Mouse (Mus musculus): ENCODE measurements around the gene Slc9a9.
"Not testable (repeated sequence)": the region's sequence is repeated elsewhere in the genome, so short reads cannot be mapped to it uniquely, and the experiment has no call there.

Gene Slc9a9

DNA sequence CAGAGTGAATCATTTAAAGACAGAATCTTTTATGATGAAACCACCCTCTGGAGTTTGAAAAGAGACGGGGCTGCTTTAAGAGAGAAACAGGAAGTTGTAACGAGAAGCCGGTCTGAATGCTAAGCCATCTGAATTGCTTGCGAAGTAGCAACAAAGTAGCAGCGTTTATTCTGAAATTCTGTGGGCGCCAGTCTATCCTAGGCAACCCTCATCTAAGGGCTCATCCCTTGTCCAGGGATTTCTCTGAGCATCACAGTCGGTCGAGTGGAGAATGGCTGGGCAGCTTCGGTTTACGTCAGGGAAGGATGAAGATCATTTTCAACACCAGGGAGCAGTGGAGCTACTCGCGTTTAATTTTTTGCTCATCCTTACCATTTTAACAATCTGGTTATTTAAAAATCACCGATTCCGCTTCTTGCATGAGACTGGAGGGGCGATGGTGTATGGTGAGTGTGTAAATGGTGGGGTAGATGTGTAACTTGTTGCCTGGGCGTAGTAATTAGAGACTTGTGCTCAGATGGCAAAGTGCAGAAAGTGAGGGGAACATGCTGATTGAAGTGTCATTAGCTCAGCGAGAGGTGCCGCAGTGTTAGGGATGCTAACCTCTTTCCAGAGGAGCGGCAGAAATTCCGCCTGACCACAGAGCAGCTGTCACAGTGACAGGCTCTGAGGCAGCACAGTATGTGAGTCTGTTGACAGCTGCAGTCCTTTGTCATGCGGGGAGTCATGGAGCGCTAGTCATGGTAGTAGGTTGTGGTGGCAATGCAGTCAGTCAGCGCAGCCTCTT lies at the start of gene Slc9a9:
Gene Slc9a9 (plus strand): TSS at position 119 of the 787 bp plus-strand sequence.
- DNase-seq, result peak; percentile 69

DNA sequence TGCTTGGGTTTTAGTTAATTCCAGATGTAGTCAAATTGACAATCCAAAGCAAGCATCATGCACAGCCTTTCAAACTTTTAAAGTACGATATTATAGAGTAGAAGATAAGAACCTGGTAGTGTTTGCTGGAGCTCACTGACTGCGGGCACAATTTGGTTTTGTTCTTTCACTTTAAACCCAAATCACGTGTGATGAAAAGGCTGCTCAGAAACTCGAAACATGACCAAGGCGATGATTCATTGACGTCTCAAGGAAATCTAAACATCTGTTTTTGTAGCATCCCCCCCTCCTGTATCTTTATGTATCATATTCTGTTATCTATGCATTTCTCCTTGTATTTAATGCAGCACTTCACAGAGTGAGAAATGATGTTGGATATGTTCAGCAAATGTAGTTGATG lies 49.4 kb upstream of the Slc9a9 start:
- no peak for DNase-seq

DNA sequence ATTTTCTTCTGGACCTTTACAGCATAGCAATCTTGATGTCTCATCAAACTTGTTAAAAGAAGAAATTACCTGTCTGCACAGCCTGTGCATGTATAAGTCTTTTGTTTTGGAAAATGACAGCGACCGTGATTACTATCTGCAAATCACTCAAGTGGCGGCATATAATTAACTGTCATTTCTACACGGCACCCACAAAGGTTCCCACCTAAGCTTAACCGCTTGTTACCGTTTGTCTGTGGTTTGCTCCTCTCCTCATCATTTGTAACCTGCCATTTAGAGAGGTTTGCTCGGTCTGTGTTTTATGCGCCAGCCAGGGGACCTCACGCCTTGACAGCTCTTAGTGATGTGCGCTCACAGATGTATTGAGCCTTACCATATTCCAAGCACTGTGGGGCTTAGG lies 48.9 kb upstream of the Slc9a9 start:
- peak; percentile 48 for DNase-seq

DNA sequence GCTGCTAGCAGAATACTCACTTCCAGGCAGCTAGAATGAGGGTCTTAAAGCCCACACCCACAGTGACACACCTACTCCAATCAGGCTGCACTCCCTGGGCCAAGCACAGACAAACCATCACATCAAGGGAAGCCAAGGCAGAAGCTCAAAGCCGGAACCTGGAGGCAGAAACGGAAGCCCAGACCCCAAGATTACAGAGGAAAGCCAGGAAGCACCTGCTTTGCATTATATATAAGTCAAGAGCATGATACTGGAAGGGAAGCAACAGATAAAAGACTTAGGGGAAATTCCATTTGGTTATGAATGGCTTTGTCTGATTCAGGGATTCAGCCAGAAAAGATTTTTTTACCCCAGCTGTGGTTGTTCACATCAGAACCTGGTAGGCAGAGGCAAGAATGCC lies 47.8 kb upstream of the Slc9a9 start:
- DNase-seq, result peak; percentile 38

DNA sequence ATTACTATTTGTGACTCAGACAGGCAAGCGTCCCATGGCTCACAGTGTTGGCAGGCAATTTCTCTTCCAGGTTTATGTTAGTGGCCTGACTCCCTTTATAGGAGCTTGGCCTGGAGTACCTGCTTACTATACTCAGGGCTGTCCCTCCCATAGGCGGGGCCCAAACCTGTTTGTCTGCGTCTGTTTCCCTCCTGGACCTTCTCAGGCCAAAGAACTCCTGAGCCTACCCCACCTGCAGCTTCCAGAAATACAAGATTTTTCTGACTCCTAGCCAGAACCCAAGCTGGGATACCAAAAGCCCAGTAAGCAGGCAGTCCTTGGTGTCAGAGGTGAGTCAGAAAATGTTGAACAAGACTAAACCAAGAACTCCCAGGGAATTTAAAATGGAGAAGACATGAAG lies 43.0 kb upstream of the Slc9a9 start:
- DNase-seq, result no peak

DNA sequence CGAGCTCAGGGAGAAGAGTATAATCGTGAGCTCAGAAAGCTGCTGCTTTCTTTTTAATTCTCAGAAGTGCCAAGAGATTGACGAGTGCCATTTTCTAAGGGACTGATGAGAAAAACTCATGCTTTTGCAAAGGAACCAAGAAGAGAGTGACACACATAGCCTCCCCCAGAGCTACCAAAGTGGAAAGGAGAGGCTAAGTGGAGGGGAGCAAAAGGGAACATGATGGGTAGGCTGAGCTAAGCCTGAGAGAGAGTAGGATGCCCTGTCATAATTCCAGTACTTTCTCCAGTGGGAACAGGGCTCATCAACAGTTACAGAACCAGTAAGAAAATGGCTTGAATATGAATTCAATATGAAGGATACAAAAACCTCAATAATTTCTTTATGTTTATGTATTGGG lies 40.8 kb upstream of the Slc9a9 start:
- no peak for DNase-seq

DNA sequence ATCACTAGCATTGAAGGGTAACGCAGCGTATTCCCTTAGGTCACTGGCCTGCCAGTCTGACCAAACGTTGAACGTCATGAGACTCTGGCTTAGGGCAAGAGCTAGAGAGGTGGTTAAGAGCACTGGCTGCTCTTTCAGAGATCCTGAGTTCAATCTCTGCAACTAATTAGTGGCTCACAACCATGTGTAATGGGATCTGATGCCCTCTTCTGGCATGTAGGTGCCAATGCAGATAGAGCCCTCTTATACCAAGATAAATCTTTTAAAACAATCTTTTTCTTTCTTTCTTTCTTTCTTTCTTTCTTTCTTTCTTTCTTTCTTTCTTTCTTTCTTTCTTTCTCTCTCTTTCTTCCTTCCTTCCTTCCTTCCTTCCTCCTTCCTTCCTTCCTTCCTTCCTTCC lies 35.4 kb upstream of the Slc9a9 start:
- not testable (repeated sequence) for DNase-seq

DNA sequence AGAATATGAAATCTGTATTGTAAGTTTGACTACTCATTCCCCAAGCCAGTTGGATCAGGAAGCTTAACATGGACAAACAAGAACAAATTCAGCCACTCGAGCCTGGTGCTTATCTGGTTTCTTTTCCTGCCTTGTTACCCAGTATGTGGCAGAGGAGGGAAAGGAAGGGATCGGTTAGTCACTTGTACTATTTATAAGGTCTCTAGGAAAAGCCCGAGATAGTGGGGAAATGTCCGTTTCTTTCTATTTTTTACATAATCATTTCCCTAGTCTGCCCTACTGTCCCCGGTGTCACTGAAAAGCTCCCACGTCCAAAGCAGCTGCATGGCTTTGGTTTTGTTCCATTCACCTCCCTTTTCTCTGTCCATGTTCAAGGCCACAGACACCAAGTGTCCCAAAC lies 24.1 kb upstream of the Slc9a9 start:
- no peak for DNase-seq

DNA sequence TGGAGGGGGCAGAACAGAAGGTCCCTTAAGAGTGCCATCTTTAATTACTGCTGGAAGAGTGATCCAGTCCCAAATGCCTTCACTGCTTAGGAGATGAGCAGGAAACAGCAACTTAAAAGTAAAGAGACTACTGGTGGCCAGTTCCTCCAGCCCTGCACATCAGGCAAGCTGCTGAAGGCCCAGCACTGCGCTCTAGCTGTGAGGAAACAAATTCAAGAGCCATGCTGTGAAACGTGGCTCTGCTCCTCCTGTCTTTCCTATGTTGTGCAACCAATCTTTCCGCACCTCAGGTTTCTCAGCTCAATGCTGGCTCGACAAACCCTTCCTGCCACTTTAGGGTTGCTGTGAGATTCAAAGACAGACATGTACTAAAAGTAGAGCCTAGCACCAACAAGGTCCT lies 22.3 kb upstream of the Slc9a9 start:
- DNase-seq, result no peak

DNA sequence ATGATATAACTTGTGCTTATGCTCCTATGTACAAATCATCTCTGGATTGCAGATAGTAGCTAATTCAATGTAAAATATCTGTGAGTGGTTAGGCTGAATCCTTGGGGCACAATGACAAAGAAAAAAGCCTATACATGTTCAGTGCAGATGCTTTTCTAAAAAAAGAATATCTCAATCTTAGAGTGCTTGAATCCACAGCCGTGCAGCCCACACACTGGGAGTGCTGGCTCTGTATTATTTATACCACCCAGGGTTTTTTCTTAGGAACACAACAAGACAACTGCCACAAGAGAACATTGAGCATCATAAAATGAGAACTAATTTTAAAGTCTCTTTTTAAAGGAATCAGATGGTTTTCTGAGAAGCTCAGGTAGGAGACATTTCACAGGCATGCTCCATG lies 19.7 kb upstream of the Slc9a9 start:
- DNase-seq, result no peak

DNA sequence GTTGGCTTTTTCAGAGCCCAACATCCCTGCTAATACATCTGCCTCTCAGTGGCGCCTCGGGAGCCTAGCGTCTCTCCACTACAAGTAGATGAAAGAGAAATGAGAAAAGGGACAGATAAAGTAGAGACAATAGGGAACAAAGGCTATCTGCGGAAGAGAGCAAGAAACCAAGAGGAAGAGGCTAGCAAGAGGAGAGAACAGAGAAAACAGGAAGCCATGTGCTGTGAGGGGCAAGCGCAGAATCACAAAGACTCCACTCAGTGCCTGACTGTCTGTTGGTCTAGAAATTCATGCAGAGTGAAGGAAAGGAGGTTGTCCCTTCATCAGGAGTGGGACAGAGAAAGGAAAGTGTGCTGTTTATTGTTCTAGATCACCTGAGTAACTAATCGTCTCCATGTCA lies 16.5 kb upstream of the Slc9a9 start:
- no peak for DNase-seq

DNA sequence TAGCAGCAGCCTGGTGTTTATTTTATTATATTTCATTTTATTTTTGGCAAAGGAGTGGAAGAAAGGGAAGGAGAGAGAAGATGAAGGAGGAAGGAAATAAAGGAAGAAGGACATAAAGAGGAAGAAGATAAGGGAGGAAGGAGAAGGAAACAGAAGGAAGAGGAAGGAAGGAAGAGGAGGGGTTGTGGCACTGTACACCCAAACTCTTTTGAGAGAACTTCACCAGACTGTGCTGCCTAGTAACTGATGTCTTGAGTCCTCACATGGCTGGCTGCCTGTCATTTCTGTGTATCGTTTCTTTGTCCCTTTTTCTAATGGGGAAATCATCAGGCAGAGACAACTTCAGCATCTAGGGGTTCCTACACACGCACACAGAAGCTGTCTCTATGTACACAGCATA lies 15.9 kb upstream of the Slc9a9 start:
- DNase-seq, result no peak

DNA sequence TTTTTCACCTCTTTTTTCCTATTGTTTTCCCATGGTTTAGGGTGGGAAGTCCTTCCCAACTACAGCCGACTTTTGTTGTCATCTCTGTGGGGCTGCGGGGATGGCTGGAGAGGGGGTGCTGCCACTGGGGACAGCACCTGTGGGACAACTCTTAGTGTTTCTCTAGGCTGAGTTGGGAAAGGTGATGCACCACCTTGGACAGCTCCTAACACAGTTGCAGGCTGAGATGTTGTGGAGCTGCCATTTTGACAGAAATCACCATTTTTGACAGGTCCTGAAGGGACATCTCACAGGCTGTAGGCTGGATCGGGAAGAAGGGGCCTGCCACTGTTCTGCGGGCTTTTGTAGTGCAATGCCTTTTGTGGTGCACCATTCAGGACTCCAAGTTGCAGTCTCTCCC lies 13.4 kb upstream of the Slc9a9 start:
- DNase-seq, result no peak

DNA sequence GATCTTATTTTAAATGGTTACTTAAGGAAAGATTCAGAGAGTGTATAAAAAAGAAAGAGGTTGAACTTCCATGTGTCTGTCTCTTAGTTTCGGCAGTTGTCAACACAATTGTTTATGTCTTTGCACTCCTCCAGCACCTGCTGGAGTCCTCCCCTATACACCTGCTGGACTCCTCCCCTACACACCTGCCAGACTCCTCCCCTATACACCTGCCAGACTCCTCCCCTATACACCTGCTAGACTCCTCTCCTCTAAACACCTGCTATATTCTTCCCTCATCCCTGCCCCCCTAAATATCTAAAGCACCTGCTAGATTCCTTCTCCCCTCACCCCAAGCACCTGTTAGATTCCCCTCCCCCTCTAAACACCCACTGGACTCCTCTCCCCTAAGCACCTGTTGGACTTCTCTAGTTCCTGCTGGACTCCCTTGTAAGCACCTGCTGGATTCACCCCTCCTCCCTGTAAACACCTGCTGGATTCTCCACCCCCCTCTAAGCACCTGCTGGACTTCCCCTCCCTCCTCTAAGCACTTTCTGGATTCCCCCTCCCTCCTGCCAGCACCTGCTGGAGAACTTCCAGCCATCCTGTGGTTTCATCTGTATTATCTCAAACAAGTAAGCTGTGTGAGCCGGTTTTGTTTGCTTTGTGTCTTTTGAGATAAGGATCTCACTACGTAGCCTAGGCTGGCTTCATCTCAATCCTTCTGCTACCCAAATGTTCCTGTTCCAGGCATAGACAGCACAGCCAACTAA lies 10.1 kb upstream of the Slc9a9 start:
- DNase-seq, result peak; percentile 38

DNA sequence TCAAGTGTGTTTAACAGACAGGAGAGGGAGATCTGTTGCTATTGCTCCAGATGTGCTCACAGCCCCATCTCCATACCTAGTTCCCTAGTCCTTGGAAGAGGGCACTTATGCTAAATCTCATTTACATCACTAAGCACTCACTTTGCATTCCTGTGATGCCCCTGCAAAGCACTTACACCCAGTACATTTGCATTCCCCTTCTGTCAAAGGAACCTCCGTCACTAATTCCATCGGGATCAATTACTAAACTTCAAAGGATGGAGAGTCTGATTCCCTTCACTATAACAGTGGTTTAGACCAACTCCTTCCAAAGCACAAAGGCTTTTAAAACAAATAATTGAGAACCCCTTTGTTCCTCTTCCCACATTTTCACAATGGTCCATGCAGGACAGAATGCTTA lies 7.9 kb upstream of the Slc9a9 start:
- no peak for DNase-seq

DNA sequence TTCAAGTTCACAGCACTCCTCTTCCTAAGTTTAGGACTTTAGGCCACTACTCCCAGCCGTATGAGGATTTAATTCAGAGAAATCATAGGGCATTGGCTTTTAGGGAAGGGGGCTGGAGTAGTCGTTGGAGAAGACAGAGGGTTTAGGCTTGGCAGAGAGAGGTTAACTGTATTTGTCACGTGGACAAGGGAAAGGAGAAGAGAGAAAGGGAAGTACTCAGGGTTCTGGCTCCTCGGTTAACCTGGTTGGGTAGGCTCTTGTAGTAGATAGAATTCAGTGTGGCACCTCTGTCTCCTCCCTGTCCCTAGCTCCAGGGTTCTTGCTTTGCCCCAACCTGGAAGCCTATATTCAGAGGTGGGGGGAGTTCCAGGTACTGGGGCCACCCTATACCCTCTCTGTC lies 4.5 kb upstream of the Slc9a9 start:
- no peak for DNase-seq

DNA sequence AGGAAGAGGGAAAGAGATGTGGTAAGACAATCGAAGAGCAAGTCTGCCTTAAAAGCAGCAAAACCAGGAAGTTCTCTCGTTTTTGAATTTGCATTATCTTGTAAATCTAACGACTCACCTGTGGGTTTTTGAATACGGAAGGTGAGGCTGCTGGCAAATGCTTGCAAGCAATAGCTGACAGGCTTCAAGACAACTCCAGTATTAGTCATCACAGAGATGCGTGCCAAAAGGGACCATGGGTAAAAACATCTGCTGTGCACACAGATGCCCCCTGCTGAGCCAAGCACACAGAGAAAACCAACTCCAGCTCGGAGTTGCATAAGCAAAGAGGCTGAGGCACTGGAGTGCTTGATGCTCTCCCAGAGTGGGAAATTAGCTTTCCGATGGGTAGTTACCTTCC lies 1.1 kb upstream of the Slc9a9 start:
- DNase-seq, result peak; percentile 79

DNA sequence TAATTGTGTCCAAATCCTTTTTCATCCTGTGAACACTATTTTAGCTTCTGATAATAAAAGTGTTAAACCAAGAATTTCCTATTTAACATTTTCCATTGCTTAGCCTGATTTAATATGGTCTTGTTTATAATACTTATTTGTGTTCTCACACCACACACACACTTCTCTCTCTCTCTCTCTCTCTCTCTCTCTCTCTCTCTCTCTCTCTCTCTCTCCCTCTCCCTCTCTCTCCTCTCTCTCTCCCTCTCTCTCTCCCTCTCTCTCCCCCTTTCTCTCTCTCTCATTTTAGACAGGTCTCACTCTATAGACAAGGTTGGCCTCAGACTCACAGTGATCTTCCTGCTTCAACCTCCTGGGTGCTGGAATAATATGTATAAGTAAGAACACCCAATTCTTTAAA lies 995 bp downstream of the Slc9a9 start:
- no peak for DNase-seq

DNA sequence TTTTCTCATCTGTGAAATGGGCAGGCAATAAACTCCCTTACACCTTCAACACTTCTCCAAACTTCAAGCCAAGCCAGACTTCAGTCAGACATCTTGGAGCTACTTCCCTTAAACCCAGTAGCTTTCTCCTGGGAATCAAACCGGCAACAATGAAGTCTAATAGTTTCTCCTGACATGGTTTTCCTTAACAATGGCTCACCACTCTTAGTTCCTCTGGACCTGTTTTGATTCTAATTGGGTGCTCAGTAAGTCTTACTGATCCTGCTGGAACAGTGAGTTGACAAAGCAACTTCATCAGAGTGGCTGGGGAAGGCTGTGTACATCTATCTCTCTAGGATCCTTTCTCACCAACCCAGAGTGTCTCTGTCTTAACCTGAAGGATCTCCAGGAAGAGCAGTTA lies 5.0 kb downstream of the Slc9a9 start:
- DNase-seq, result no peak

DNA sequence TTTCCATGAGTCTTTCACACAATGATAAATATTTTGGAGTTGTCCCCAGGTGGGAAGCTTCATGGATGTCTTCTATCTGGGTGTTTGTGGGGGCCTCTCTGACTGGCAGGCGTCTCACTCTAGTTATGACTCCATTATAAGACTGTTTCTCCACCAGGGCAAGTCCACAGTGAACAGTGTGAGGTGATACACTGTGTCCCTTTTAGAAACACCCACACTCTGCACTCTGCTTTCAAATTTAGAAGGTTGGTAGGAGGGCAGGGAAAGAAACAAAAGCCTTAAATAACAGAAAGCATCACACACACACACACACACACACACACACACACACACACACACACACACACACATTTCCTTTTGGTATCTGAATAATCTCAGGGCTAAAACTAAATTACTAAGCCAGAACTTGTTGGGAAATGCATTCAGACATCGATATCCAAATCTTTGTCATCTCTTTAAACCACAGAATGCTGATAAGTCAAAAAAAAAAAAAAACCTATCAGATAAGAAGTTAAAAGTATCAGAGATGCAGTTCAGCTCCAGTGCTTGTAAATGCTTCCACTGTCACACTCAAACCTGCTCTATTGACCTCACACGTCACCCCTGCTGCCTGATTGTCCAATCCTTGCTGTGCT lies 8.4 kb downstream of the Slc9a9 start:
- DNase-seq, result no peak

DNA sequence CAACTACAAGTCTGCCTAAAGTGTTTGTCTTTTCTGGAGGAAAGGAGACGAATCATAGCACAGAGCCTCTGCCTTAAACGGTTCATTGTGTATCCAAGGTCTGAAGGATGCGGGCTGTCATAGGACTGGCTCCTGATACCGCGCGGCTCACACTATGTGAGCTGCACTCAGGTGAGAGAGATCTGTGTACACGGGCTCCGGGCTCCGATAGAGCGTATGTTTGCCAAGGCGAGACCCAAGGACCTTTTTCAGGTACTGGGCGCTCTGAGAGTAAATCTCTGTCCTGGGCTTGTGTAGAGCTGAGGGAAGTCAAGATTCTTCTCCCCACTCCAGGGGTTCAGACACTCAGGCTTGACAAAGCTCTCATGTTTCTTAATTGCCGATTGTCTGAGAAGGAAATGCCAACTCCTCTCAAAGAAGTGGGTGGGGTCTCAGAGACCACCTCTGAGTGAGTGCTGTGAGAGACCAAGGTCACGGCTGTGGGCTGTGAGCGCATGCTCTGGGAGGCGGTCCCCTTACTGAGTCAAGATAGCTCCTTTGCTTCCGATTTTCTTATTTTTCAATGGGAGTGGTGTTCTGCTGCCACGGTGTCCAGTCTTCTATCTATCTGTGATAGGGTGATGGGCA lies 10.9 kb downstream of the Slc9a9 start:
- no peak for DNase-seq

DNA sequence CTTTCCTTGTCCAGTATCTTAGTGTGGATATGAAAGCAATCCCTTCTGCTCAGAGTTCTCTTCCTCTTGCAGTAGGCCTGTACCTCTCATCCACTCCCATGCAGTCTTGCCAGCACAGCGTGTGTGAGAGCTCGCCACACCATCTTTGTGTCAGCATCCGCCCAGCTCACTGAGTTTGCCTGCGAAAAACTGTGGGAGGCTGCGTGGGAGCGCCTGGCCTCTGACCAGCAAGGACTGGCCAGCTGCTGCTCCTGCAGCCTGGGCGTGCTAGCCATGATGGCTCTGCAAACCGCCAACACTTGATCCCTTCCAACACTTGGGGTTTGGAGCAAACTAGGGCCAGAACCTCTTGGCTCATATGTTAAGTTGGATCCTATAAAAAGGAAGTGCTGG lies 11.4 kb downstream of the Slc9a9 start:
- DNase-seq, result no peak

DNA sequence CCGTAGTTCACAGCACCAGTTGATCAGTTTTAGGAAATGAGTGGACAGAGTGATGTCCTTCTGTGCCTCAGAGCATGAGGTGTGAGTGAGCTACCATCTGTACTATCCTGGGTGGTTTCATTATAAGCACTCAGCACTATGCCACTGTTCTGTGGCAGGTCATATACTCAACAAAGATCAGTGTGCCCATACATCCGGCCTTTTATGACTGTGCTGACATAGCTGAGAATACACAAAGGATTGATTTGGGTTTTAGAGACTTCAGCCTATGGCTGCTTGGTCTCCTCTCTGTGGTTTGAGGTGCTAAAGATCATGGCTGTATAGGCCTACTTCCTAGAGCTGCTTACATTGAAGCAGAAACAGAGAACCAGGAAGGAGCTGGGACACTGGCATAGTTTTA lies 12.6 kb downstream of the Slc9a9 start:
- DNase-seq, result no peak

DNA sequence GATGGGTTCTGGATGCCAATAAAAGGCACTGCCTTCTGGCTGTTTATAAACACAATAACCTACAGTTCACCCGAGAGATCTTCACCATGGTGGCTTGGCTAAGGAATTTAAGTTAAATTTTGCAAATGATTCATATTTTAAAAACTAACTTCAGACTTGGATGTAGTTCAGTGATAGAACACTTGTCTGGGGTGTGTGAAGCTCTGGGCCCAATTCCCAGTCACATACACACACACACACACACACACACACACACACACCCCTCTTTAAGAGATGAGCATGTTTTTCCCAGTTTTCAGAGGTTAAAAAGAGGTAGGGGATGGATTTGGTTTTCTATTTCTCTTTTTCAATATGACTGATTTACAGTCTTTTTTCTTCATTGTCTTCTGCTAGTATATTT lies 15.9 kb downstream of the Slc9a9 start:
- no peak for DNase-seq
